Mouse (Mus musculus): ENCODE data around the gene Tmem86b.

DNA sequence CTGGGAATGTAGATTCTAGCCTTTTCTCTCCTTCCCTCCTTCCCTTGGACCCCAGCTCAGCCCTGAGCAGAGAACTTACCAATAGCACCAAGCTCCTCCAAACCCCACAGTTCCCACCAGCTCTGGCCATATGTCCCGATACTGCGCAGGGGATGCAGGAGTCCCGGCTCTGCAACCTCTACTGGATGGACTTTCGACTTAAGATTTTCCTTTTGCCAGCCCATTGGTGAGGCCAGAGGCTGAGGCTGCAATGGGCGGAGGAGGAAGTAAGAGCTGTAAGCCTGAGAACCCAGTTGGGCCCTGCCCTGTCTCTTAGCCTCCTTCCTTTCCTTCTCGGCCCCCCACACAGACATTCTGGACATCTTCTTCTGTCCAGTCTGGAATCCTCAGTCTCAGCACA, 28.3 kb downstream of the Tmem86b start:
- TF ChIP-seq CTCF (IDR thresholded peaks at IDR 0.05; ENCODE audit: extremely low read depth, insufficient read length, insufficient replicate concordance, low read depth, low read length) (no peak), POLR2A (IDR thresholded peaks at IDR 0.05; ENCODE audit: low read depth, low read length) (peak; percentile 90)

Measured in small intestine, adult 2 months (tissue).